Mouse (Mus musculus): ENCODE results near the gene Chchd6. TPM values are rescaled to one million over a fixed set of nuclear protein-coding genes. Genes with fewer than 3 reads are reported as not detected.

The Chchd6 gene
- total and polyA plus RNA-seq, 3 experiments, result 4.7 to 15.8 (median 7.1) TPM

DNA sequence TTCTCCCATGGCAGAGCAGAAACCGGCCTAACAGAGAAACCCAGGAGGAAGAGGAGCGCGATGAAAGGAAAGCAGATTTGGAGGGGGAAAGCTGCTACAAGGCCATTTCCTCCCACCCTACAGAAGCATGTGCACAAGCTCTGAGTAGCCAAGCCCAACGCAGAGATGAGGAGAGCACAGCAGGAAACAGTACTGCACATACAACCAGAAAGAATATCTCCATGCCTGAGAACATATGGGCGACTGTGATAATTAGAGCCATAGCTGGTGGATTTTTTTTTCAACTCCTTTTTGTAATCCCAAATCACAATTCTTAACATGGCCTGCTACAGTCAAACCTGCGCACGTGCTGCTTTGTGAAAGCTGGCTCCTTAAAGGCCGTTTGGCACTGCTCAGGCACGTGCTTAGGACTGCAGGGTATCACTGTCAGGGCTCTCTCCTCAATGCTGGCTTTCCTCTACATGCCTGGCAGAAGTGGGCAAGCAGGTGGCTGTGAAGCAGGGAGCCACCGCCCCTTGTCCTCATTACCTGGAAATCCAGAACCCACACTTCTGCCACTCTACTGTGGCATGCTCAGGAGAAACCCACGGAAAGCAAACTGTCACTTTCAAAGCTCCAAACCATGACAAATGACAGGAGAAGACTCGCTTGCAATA, 129.3 kb downstream of the Chchd6 start:
- DNase-seq (ENCODE audit: low spot score), result no peak
- no peak for TF ChIP-seq CTCF (IDR thresholded peaks at IDR 0.05; ENCODE audit: low read depth, low read length)
- no peak for TF ChIP-seq POLR2AphosphoS5 (IDR thresholded peaks at IDR 0.05; ENCODE audit: insufficient replicate concordance, low read depth, low read length)
- TF ChIP-seq TAL1 (conservative IDR thresholded peaks at IDR 0.05; ENCODE audit: low read depth, low read length), result no peak
- no peak for TF ChIP-seq GATA1 (IDR thresholded peaks at IDR 0.05; ENCODE audit: borderline replicate concordance, low read length)
- no peak for TF ChIP-seq GATA2 (IDR thresholded peaks at IDR 0.05; ENCODE audit: borderline replicate concordance, low read depth, low read length)
- Histone ChIP-seq H3K27me3 (ENCODE audit: insufficient read depth, low read length) (peaks cover 5% of the 10 kb centered on the region; the same call in 1 of the 2 replicates), H3K4me1 (ENCODE audit: insufficient read depth, low read depth, low read length) (no peaks in the 10 kb centered on the region), H3K9me3 (replicated peaks) (no peaks in the 10 kb centered on the region), H3K4me3 (ENCODE audit: low read depth, low read length) (no peak overlapping the region), H3K36me3 (replicated peaks) (no peaks in the 10 kb centered on the region)
- no peak for ATAC-seq (ENCODE audit: extremely low read depth, insufficient number of reproducible peaks, low FRiP score, poor library complexity, severe bottlenecking)

DNA sequence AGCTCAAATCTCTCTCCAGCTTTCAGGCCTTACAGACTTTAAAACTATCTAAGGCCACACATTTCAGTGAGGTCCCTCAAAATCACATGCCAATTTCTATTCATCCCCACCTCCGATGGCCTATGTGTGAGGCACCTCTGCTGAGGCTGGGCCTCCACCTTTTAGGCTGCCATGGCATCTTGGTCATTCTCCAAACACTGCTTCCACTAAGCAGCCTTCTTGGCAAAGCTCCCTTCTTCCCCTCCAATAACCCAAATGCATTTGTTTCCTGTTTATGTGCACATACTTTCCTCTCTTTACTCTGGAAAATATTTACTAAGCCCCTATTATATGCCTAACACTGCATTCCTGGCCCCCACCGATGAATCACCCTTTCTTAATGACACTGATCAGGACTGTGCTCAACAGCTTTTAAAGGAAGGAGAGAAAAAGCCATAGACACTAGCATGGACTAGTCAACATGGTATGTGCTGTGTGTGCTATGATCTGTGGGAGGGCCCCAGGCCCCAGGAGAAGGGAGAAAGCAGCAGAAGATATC, 133.2 kb downstream of the Chchd6 start:
- Histone ChIP-seq H3K4me1 (ENCODE audit: insufficient read depth, low read depth, low read length) (no peaks in the 10 kb centered on the region), H3K9me3 (replicated peaks) (no peaks in the 10 kb centered on the region), H3K4me3 (ENCODE audit: low read depth, low read length) (no peak overlapping the region), H3K36me3 (replicated peaks) (no peaks in the 10 kb centered on the region), H3K27me3 (ENCODE audit: insufficient read depth, low read length) (peaks cover 7% of the 10 kb centered on the region)
- TF ChIP-seq GATA2 (IDR thresholded peaks at IDR 0.05; ENCODE audit: borderline replicate concordance, low read depth, low read length) (no peak), TAL1 (conservative IDR thresholded peaks at IDR 0.05; ENCODE audit: low read depth, low read length) (no peak), CTCF (IDR thresholded peaks at IDR 0.05; ENCODE audit: low read depth, low read length) (no peak), GATA1 (IDR thresholded peaks at IDR 0.05; ENCODE audit: borderline replicate concordance, low read length) (no peak), POLR2AphosphoS5 (IDR thresholded peaks at IDR 0.05; ENCODE audit: insufficient replicate concordance, low read depth, low read length) (no peak)
- ATAC-seq (ENCODE audit: extremely low read depth, insufficient number of reproducible peaks, low FRiP score, poor library complexity, severe bottlenecking) (no peak), DNase-seq (ENCODE audit: low spot score) (no peak)

GRCm38 (mm10) chr6:89461250-89462222, 133.9 kb downstream of the Chchd6 start:
- Histone ChIP-seq H3K4me3 (ENCODE audit: low read depth, low read length) (no peak overlapping the region), H3K36me3 (replicated peaks) (no peaks in the 10 kb centered on the region), H3K9me3 (replicated peaks) (no peaks in the 10 kb centered on the region), H3K27me3 (ENCODE audit: insufficient read depth, low read length) (peaks cover 4% of the 10 kb centered on the region), H3K4me1 (ENCODE audit: insufficient read depth, low read depth, low read length) (no peaks in the 10 kb centered on the region)
- DNase-seq (ENCODE audit: low spot score) (no peak), ATAC-seq (ENCODE audit: extremely low read depth, insufficient number of reproducible peaks, low FRiP score, poor library complexity, severe bottlenecking) (no peak)
- TF ChIP-seq CTCF (IDR thresholded peaks at IDR 0.05; ENCODE audit: low read depth, low read length) (no peak), POLR2AphosphoS5 (IDR thresholded peaks at IDR 0.05; ENCODE audit: insufficient replicate concordance, low read depth, low read length) (no peak)

DNA sequence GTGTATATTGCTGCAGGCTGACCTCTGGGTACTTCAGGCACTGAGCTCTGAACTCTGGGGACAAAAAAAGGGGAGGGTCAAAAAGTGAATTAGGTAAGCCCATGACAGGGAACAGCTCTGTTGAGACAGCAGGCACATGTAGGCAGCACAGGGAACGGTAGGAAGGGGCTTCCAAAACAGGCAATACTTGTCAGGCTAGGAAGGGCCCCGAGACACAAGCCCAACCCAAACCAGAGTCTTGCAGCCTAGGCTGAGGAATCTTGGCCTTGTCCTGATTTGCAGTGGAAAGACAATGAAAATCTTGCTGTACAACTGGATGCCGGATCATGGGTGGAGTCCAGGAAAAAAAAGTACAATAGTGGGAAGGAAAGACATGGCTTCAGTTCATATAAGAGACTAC, 135.8 kb downstream of the Chchd6 start:
- Histone ChIP-seq H3K4me3 (ENCODE audit: low read depth, low read length) (no peak overlapping the region), H3K4me1 (ENCODE audit: insufficient read depth, low read depth, low read length) (peaks cover 13% of the 10 kb centered on the region), H3K27me3 (ENCODE audit: insufficient read depth, low read length) (peaks cover 4% of the 10 kb centered on the region), H3K9me3 (replicated peaks) (no peaks in the 10 kb centered on the region), H3K36me3 (replicated peaks) (no peaks in the 10 kb centered on the region)
- no peak for DNase-seq (ENCODE audit: low spot score)
- TF ChIP-seq CTCF (IDR thresholded peaks at IDR 0.05; ENCODE audit: low read depth, low read length) (no peak), POLR2AphosphoS5 (IDR thresholded peaks at IDR 0.05; ENCODE audit: insufficient replicate concordance, low read depth, low read length) (no peak), GATA2 (IDR thresholded peaks at IDR 0.05; ENCODE audit: borderline replicate concordance, low read depth, low read length) (no peak), GATA1 (IDR thresholded peaks at IDR 0.05; ENCODE audit: borderline replicate concordance, low read length) (no peak), TAL1 (conservative IDR thresholded peaks at IDR 0.05; ENCODE audit: low read depth, low read length) (no peak)
- ATAC-seq (ENCODE audit: extremely low read depth, insufficient number of reproducible peaks, low FRiP score, poor library complexity, severe bottlenecking), result no peak

DNA sequence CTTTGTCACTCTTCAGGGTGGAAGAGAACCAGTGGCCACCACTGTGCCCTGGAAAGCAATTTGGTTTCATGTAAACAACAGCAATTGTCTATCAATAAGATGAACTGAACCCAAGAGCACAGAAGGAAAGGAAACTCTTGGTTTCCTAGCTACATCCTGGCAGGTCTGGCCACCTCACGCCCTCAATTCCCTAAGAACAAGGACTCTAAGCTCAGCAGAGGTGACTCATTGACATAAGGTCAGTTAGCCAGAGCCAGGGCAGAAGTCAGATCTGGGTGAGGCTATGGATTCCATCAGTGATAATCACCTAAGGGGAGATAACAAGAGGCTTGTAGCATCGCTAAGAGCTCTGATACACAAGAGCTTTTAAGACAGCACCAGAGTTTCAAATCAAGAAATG, 137.9 kb downstream of the Chchd6 start:
- peaks cover 13% of the 10 kb centered on the region for H3K4me1 ChIP-seq (ENCODE audit: insufficient read depth, low read depth, low read length)
- DNase-seq (ENCODE audit: low spot score) (no peak), ATAC-seq (ENCODE audit: extremely low read depth, insufficient number of reproducible peaks, low FRiP score, poor library complexity, severe bottlenecking) (no peak)
- no peak overlapping the region for H3K4me3 ChIP-seq (ENCODE audit: low read depth, low read length)
- no peaks in the 10 kb centered on the region for H3K36me3 ChIP-seq (replicated peaks)
- H3K27me3 ChIP-seq (ENCODE audit: insufficient read depth, low read length), result peaks cover 4% of the 10 kb centered on the region
- H3K9me3 ChIP-seq (replicated peaks), result no peaks in the 10 kb centered on the region
- TF ChIP-seq TAL1 (conservative IDR thresholded peaks at IDR 0.05; ENCODE audit: low read depth, low read length) (no peak), CTCF (IDR thresholded peaks at IDR 0.05; ENCODE audit: low read depth, low read length) (no peak), POLR2AphosphoS5 (IDR thresholded peaks at IDR 0.05; ENCODE audit: insufficient replicate concordance, low read depth, low read length) (no peak), GATA1 (IDR thresholded peaks at IDR 0.05; ENCODE audit: borderline replicate concordance, low read length) (no peak), GATA2 (IDR thresholded peaks at IDR 0.05; ENCODE audit: borderline replicate concordance, low read depth, low read length) (no peak)

- Histone ChIP-seq H3K36me3 (replicated peaks) (no peaks in the 10 kb centered on the region), H3K9me3 (replicated peaks) (no peaks in the 10 kb centered on the region), H3K4me1 (ENCODE audit: insufficient read depth, low read depth, low read length) (peaks cover 13% of the 10 kb centered on the region), H3K27me3 (ENCODE audit: insufficient read depth, low read length) (peaks cover 4% of the 10 kb centered on the region), H3K4me3 (ENCODE audit: low read depth, low read length) (no peak overlapping the region)
- DNase-seq (ENCODE audit: low spot score) (no peak), ATAC-seq (ENCODE audit: extremely low read depth, insufficient number of reproducible peaks, low FRiP score, poor library complexity, severe bottlenecking) (no peak)
- no peak for TF ChIP-seq GATA1 (IDR thresholded peaks at IDR 0.05; ENCODE audit: borderline replicate concordance, low read length)
- no peak for TF ChIP-seq GATA2 (IDR thresholded peaks at IDR 0.05; ENCODE audit: borderline replicate concordance, low read depth, low read length)
- no peak for TF ChIP-seq TAL1 (conservative IDR thresholded peaks at IDR 0.05; ENCODE audit: low read depth, low read length)
Observed at GRCm38 (mm10) chr6:89456409-89456961, 139.0 kb downstream of the Chchd6 start.

All from G1E (cell line).